Mouse (Mus musculus): ENCODE measurements around the gene Anks1b. TPM values are rescaled to one million over a fixed set of nuclear protein-coding genes. Genes with fewer than 3 reads are reported as not detected.

The Anks1b gene
- total RNA-seq, 2 experiments from 2014 or later: 488 to 500 TPM

GRCm38 (mm10) chr10:90785680-90786079 is 912.4 kb downstream of the Anks1b start:
- no peak for DNase-seq (ENCODE audit: low spot score in 2 of 2)

GRCm38 (mm10) chr10:90803112-90803511 is 929.8 kb downstream of the Anks1b start:
- peak in 1 of 2 experiments; percentile 50 for DNase-seq (ENCODE audit: low spot score in 2 of 2)

GRCm38 (mm10) chr10:90804602-90805095 is 931.3 kb downstream of the Anks1b start:
- no peak for DNase-seq (ENCODE audit: low spot score in 2 of 2)

GRCm38 (mm10) chr10:90808616-90809310 is 935.5 kb downstream of the Anks1b start:
- DNase-seq (ENCODE audit: low spot score in 2 of 2): no peak

GRCm38 (mm10) chr10:90809911-90810590 is 936.7 kb downstream of the Anks1b start:
- DNase-seq (ENCODE audit: low spot score in 2 of 2): no peak

GRCm38 (mm10) chr10:90811446-90811845 is 938.1 kb downstream of the Anks1b start:
- no peak for DNase-seq (ENCODE audit: low spot score in 2 of 2)

- no peak for DNase-seq (ENCODE audit: low spot score in 2 of 2)
Observed at GRCm38 (mm10) chr10:90813326-90813725, 940.0 kb downstream of the Anks1b start.

GRCm38 (mm10) chr10:90814412-90814811 is 941.1 kb downstream of the Anks1b start:
- DNase-seq (ENCODE audit: low spot score in 2 of 2): no peak

- DNase-seq (ENCODE audit: low spot score in 2 of 2): no peak
Observed at GRCm38 (mm10) chr10:90818246-90818937, 945.1 kb downstream of the Anks1b start.

GRCm38 (mm10) chr10:90823438-90823837 is 950.1 kb downstream of the Anks1b start:
- no peak for DNase-seq (ENCODE audit: low spot score in 2 of 2)

GRCm38 (mm10) chr10:90824692-90825091 is 951.4 kb downstream of the Anks1b start:
- DNase-seq (ENCODE audit: low spot score in 2 of 2): peak; percentile 72 to 79

- no peak for DNase-seq (ENCODE audit: low spot score in 2 of 2)
Observed at GRCm38 (mm10) chr10:90826939-90827338, 953.6 kb downstream of the Anks1b start.

GRCm38 (mm10) chr10:90828581-90829393 is 955.5 kb downstream of the Anks1b start:
- peak; percentile 63 to 74 for DNase-seq (ENCODE audit: low spot score in 2 of 2)

GRCm38 (mm10) chr10:90829394-90830267 is 956.3 kb downstream of the Anks1b start:
- peak; percentile 52 to 68 for DNase-seq (ENCODE audit: low spot score in 2 of 2)

- no peak for DNase-seq (ENCODE audit: low spot score in 2 of 2)
Observed at GRCm38 (mm10) chr10:90830268-90830585, 956.9 kb downstream of the Anks1b start.

- DNase-seq (ENCODE audit: low spot score in 2 of 2): peak in 1 of 2 experiments; percentile 62
Observed at GRCm38 (mm10) chr10:90830591-90831287, 957.4 kb downstream of the Anks1b start.

GRCm38 (mm10) chr10:90831288-90831626 is 957.9 kb downstream of the Anks1b start:
- DNase-seq (ENCODE audit: low spot score in 2 of 2): peak in 1 of 2 experiments; percentile 54

GRCm38 (mm10) chr10:90834306-90834705 is 961.0 kb downstream of the Anks1b start:
- peak in 1 of 2 experiments; percentile 53 for DNase-seq (ENCODE audit: low spot score in 2 of 2)

GRCm38 (mm10) chr10:90835195-90835594 is 961.9 kb downstream of the Anks1b start:
- DNase-seq (ENCODE audit: low spot score in 2 of 2): no peak
